Mouse (Mus musculus) hindlimb bud, embryonic 11.5 days (tissue): ENCODE results near the gene Rassf2.

Experiments
- DNase-seq: peaks from one replicate; pipeline ENCODE4 v3.0.0-alpha.2; 2012; ENCODE audit warnings: low read depth, low spot score; ENCODE audit errors: extremely low spot score

The Rassf2 gene

DNA sequence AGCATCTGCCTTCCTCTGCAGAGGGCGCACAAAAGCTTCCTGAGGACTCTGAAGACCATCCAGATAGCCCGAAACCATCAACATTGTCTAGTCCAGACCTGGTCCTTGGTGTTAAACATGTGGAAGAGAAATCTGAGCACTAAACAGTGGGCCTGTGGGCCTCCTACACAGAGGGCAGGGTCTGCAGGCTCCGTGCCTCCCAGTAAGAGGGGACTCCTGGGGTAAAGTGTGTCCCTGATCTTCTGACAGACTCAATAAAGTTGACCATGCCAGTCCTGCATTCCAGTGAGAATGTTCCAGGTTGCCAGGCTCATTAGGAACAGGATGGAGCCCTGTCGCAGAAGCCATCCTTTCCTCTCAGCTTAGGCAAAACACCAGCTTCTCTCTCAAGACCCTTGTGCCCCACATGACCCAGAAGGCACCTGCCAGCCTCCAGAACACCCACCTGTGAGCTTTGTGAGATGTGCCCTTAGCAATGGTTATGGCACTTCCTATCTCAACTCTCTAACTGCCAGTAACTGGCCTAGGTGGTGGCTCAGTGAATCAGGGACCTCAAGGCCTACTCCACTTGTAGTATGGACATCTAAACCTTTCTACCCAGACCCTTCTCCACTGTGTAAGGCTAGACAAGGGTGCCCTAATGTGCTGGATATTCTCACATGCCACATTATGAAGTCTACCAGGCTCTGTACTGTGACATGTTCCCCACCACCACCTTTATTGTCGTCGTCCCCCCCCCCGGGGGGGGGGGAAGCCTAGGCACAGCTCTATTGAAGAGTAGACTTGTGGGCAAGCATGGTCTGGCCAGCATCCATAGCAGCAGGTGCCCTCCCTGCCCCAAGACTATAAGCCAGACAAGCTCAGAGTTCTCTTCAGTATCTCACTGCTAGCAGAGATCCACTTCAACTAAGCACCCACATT, 73.5 kb downstream of the Rassf2 start:
- DNase-seq: no peak

DNA sequence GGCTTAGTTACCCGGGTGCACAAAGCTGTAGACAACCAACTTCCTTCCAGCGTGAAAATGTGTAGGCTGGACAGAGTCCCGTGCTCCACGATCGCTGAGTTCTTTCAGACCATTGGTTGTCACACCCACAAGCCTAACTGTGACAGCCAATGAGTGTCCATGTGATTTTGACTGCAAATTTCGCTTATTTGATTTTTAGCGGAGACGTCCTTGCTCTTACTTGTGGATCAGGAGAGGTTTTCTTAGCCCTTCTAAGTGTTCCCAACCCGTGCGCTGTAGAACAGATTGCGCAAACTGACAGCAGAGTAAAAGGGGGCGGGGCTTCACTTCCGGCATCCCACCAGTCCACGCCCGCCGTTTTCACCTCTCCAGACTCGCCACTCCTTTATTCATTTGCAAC, 74.8 kb downstream of the Rassf2 start:
- DNase-seq: no peak

DNA sequence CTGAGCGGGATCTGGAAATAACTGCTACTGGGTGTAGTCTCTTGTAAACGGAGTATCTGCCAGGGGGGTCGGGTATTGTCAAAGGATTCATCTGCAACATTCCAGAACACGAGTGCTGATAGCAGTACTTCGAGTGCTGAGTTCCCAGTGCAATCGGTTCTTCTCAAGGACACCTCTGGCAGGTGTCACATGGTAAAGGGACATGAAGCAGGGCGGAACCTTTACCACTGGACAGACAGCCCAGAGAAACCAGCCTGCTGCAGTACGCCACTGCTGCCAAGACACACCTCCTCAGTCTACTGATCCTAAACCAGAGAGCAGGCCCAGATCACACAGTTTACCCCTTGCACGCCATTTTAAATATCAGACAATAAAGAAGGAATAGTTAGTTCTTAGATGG, 75.2 kb downstream of the Rassf2 start:
- no peak for DNase-seq

DNA sequence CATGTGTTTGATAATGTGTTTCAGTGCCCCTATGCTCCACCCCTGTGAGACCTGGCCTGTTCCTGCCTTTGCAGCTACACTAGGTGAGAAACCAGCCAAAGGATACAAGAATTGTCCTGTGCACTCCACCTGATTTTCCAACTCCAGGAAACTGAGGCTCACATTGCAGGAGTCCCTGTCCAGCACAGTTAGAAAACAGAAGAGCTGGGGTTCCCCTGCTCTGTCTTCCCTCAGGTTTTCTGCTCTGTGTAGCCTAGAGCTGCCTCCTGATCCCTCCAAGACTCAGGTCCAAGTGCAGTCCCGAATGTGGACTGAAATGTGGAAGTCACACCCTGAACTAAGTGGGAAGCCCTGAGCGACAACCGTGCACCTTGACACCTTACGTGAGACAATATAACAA, 76.3 kb downstream of the Rassf2 start:
- DNase-seq: no peak

DNA sequence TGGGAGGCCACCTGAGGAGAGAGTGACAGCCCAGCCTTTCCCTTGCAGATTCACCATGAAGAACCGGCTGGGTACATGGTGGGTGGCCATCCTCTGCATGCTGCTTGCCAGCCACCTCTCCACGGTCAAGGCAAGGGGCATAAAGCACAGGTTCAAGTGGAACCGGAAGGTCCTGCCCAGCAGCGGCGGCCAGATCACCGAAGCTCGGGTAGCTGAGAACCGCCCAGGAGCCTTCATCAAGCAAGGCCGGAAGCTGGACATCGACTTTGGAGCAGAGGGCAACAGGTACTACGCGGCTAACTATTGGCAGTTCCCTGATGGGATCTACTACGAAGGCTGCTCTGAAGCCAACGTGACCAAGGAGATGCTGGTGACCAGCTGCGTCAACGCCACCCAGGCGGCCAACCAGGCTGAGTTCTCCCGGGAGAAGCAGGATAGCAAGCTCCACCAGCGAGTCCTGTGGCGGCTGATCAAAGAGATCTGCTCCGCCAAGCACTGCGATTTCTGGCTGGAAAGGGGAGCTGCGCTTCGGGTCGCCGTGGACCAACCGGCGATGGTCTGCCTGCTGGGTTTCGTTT, 77.0 kb downstream of the Rassf2 start:
- no peak for DNase-seq

DNA sequence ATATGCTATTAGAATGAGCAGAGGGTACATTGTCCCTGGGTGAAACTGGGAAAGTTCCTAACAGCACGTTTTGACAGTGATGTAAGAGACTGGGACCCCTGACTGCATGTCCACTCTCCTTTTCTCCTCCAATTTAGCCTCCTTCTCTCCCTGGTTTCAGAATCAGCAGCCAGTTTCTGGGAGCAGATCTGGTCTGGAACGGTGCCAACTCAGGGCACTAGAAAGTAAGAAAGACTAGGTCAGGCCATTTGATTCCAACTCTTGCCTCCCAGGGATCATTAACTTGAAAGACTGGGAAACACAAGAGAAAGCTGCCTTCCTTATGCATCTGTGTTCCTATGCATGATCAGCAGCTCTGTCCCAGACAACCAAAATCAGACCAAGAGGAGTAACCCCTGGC, 77.6 kb downstream of the Rassf2 start:
- DNase-seq: no peak

DNA sequence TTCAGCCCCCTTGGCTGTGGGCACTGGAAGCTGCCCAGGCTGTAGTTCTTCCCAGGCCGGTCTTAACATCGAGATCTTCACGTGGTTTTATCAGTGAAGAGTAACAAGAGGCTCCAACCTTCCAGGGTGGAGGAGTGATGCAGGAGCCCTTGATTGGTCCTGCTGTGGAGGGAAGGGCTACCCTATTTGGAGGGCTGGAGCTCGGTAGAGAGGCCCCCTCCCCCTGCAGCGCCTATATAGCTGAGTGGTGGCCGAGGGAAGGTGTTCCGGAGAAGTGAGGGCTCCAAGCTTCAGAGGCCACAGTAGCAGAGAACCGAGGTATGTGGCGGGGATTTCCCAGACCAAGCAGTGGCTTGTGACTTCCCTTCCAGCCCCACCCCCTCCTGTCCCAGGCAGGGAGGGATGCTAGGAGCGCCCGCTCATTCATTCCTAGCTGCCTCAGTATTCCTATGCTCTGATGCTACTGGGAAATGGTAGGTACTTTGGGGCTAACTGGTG, 79.4 kb downstream of the Rassf2 start, which contains the start of gene Prnd:
Prnd (plus strand) TSS at position 264 of the 498 bp plus-strand sequence.
- no peak for DNase-seq

DNA sequence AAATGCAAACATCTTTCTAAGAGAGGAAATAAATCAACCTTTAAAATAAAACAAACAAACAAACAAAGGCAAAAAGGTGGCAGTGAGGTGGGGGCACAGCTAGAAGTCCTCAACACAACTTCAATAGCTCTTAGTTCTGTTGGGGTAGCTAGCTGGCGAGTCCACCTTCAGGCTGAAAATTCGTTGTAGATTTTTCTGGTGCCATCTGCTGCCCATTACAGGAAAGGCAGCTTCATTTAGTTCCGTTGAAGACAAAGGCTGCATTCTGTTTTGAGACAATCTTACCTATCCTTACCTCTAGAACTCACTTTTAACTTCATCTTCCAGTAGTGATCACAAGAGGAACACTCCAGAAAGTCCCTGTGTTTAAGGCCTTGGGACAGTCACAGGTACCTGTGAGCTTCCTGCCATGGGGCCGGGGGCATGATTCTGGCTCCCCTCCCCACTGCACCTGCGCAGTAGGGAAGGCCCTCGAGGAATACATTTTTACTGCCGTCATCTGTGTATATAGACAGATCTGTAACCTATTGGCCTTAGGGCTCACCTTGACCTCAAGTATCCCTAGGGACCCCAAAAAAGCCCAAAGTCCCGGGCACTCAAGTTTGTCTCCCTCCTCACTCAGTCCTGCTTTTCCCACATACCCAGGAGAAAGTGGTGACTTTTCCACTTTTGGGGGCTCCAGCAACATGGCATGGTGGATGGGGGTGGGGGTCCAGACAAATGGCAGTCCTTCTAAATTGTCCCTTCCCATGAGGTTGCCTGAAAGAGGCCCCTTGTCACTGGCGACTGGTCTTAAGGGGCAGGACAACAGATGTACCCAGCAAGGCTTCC, 80.1 kb downstream of the Rassf2 start:
- no peak for DNase-seq

DNA sequence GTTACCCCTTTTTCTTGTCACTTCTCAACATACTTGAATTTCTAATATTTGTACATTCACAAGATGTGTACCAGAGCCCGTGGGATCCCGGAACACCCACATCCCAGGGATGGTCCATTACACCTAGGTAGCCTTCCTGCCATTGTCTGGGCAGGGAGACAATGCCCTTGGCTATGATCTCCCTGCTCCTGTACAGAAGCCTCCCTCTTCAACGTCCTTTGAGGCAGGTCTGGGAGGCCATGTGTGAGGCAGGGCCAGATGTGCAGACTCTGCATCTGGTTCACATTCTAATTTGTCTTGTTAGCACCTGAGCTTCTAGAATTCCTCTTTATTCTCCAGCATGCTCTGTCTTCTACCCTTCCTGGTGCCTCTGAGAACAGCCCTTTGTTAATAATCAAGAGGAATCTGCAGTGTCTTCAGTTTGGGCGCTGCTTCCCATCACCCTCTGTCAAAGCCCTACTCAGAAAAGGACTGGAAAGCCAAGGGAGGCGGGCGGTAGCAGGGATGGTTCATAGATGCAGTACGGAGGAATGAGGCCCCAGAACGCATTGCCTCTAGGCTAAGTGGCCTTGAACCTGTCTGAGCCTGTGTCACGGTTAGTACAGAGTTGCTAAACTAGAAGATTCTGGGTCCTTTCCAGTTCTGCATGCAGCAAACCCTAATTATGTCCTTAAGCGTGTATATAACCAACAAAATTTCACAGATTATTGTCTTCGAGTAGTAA, 81.0 kb downstream of the Rassf2 start:
- DNase-seq: no peak

DNA sequence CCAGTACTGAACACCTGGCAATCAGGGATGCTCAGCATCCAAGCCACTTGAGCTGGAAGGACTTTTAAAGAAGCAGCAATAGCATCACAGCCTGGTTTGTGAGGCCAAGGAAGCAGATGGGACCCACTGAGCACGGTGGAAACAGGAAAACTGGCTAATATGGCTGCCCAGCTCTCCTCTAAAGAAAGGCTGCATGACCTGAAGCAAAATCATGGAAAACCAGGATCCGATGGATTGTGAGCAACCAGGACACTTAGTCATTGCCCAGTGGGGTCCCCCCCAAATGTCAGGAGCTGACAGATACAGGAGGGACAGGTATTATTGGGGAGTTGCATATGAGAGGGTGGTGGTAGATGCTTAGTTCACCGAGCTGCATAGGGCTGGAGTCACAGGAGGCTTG, 81.9 kb downstream of the Rassf2 start:
- DNase-seq: no peak

DNA sequence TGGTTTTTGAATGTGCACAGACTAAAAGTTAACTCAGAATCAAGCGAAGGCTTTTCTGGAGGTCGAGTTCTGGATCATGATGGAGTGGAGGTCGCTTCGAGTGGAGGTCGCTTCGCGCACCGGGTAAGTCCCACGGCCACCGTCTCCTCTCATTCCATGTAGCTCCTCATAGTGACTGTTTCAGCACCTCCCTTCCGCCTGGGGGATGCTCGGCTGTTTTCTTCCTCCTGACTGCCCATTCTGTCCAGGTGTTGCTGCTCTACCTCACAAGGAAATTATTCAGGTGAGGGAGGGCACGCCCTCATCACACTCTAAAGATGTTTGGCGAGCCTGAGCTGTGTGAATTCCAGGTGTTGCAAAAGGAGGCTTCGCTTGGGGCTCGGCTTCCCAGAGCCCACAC, 83.7 kb downstream of the Rassf2 start:
- DNase-seq: no peak

DNA sequence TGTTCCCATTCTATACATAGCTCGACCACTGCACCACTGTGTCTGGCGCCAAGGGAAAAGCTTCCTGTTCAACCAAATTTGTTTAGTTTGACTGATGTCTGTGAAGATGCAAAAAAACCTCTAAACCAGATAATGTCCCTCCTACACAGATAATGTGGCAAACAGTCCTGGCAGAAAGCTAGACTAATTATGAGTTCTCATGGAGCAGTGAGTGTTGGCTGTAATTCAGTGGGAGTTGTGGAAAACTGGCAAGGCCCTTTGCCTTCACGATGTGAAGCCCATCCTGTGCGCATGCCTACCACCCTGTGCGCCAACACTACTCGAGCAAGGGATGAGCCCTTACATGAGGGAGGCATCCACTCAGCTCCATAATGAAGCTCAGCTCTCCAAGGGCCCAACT, 84.3 kb downstream of the Rassf2 start:
- no peak for DNase-seq

DNA sequence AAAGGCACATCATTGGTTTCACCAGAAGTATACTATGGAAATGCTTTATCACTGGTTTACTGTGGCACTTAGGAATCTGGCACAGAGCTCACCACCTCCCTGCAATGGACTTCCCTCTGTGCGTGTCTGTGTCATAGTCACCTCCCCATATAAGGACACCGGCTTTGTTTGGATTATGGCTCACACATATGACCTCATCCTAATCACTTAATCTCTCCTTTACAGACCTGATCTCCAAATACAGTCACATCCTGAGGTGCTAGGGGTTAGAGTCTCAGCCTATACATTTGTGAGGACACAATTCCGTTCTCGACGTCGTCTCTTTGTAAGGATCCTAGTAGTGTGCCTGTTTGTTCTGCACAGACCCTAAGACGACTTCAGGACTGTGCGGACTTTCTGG, 84.8 kb downstream of the Rassf2 start:
- DNase-seq: no peak

DNA sequence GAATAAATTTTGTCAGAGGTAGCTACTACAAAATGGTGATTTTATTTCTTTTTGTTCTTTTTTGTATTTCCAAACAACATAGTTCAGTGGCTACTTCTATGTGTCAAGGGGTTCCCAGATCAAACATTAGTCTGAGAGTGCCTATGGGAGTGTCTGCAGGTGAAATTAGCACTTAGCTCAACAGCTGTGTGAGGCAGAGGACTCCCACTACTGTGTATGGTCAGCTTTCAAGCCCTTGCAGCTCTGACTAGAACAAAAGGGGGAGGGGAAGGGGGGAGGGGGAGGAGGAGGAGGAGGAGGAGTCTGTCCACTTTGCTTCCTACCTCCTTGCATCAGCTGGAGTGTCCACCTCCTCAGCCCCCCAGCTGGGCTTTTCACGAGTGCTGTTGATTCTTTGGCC, 85.7 kb downstream of the Rassf2 start:
- no peak for DNase-seq

DNA sequence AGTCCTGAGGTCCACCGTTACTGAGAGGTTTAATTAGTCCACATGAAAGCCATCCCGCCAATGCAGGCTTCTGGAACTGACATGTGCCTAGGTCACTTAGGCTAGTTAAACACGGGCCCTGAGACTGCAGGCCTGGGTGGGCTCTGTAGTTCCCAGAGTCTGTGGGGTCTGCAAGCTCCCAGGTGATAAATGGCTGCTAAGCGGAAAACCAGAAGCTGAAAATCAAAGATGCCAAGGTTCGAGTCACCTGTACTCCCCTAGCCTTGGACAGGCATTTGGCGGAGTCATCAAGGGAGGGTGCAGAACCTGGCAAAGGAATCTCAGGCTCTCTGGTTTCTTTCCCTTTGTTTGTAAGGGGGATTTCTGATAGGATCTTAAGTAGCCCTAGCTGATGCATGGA, 88.6 kb downstream of the Rassf2 start:
- DNase-seq: no peak

DNA sequence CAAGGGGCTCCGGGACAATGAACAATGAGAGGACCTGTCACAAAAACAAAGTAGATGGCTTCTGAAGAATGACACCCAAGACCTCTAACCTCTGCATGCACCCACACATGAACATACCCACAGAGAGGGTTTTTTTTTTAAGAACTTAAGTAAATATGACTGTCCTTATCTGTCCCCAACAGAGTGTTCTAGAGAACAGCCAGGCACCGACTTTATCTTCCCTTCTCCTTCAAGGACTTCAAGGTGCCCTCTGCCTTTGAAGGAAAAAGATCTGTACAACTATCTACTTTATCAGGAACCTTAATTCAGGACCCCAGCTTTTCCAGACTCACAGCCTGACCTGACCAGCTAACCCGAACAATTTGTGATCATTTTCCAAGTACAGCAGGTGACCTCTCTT, 89.6 kb downstream of the Rassf2 start:
- no peak for DNase-seq
